Mouse (Mus musculus): Measurements from ENCODE around the gene Ptk7. TPM values are rescaled to one million over a fixed set of nuclear protein-coding genes. Genes with fewer than 3 reads are reported as not detected.

The Ptk7 gene
- polyA plus RNA-seq, 1 experiment from 2014 or later = 142 TPM

- Histone ChIP-seq H3K4me2 (no peak overlapping the region), H3K4me3 (no peak overlapping the region), H3K4me1 (peaks cover 29% of the 10 kb centered on the region), H3K27ac (peak overlapping the region; percentile 41; the same call in 1 of the 2 replicates), H3K9me3 (no peaks in the 10 kb centered on the region), H3K36me3 (peaks cover 5% of the 10 kb centered on the region; the same call in 1 of the 2 replicates), H3K9ac (no peak overlapping the region), H3K27me3 (no peaks in the 10 kb centered on the region)
- WGBS = 34% methylated on average over 9 of the region's 9 CpGs
- ATAC-seq (ENCODE audit: borderline replicate concordance, extremely low read depth, low FRiP score, low TSS enrichment) = peak; percentile 59
Observed at GRCm38 (mm10) chr17:46602212-46602611, 27.1 kb downstream of the Ptk7 start.

- Histone ChIP-seq H3K4me3 (no peak overlapping the region), H3K4me2 (no peak overlapping the region), H3K27me3 (no peaks in the 10 kb centered on the region), H3K4me1 (peaks cover 21% of the 10 kb centered on the region), H3K9me3 (no peaks in the 10 kb centered on the region), H3K36me3 (peaks cover 11% of the 10 kb centered on the region), H3K27ac (no peak overlapping the region), H3K9ac (no peak overlapping the region)
- ATAC-seq (ENCODE audit: borderline replicate concordance, extremely low read depth, low FRiP score, low TSS enrichment) = no peak
- WGBS = 81% methylated on average over 2 of the region's 2 CpGs
Observed at GRCm38 (mm10) chr17:46600569-46600968, 28.7 kb downstream of the Ptk7 start.

GRCm38 (mm10) chr17:46598963-46599362 lies 30.3 kb downstream of the Ptk7 start:
- H3K4me2 ChIP-seq = no peak overlapping the region
- no peaks in the 10 kb centered on the region for H3K27me3 ChIP-seq
- 78% methylated on average over 4 of the region's 4 CpGs for WGBS
- no peak overlapping the region for H3K27ac ChIP-seq
- no peaks in the 10 kb centered on the region for H3K9me3 ChIP-seq
- no peak for ATAC-seq (ENCODE audit: borderline replicate concordance, extremely low read depth, low FRiP score, low TSS enrichment)
- peaks cover 11% of the 10 kb centered on the region for H3K36me3 ChIP-seq
- no peak overlapping the region for H3K9ac ChIP-seq
- H3K4me1 ChIP-seq = peaks cover 19% of the 10 kb centered on the region
- no peak overlapping the region for H3K4me3 ChIP-seq

GRCm38 (mm10) chr17:46597956-46598355 lies 31.3 kb downstream of the Ptk7 start:
- no peak overlapping the region for H3K4me2 ChIP-seq
- H3K27me3 ChIP-seq = no peaks in the 10 kb centered on the region
- no peaks in the 10 kb centered on the region for H3K9me3 ChIP-seq
- 86% methylated on average over 11 of the region's 11 CpGs for WGBS
- H3K27ac ChIP-seq = no peak overlapping the region
- H3K9ac ChIP-seq = no peak overlapping the region
- ATAC-seq (ENCODE audit: borderline replicate concordance, extremely low read depth, low FRiP score, low TSS enrichment) = no peak
- no peak overlapping the region for H3K4me3 ChIP-seq
- H3K36me3 ChIP-seq = peaks cover 11% of the 10 kb centered on the region
- H3K4me1 ChIP-seq = peaks cover 25% of the 10 kb centered on the region

GRCm38 (mm10) chr17:46595336-46595735 lies 34.0 kb downstream of the Ptk7 start:
- no peaks in the 10 kb centered on the region for H3K27me3 ChIP-seq
- 84% methylated on average over 6 of the region's 6 CpGs for WGBS
- H3K9ac ChIP-seq = no peak overlapping the region
- no peak for ATAC-seq (ENCODE audit: borderline replicate concordance, extremely low read depth, low FRiP score, low TSS enrichment)
- no peaks in the 10 kb centered on the region for H3K9me3 ChIP-seq
- H3K4me2 ChIP-seq = no peak overlapping the region
- H3K27ac ChIP-seq = no peak overlapping the region
- no peak overlapping the region for H3K4me3 ChIP-seq
- peaks cover 12% of the 10 kb centered on the region for H3K36me3 ChIP-seq
- H3K4me1 ChIP-seq = peaks cover 35% of the 10 kb centered on the region

- Histone ChIP-seq H3K9ac (no peak overlapping the region), H3K4me1 (peaks cover 36% of the 10 kb centered on the region), H3K27ac (no peak overlapping the region), H3K27me3 (no peaks in the 10 kb centered on the region), H3K9me3 (no peaks in the 10 kb centered on the region), H3K36me3 (peaks cover 19% of the 10 kb centered on the region), H3K4me3 (no peak overlapping the region), H3K4me2 (no peak overlapping the region)
- ATAC-seq (ENCODE audit: borderline replicate concordance, extremely low read depth, low FRiP score, low TSS enrichment) = no peak
- WGBS = 40% methylated on average over 9 of the region's 9 CpGs
Observed at GRCm38 (mm10) chr17:46594606-46595005, 34.7 kb downstream of the Ptk7 start.

GRCm38 (mm10) chr17:46593124-46593523 lies 36.2 kb downstream of the Ptk7 start:
- Histone ChIP-seq H3K4me2 (no peak overlapping the region), H3K4me1 (peaks cover 36% of the 10 kb centered on the region), H3K9me3 (no peaks in the 10 kb centered on the region), H3K27me3 (no peaks in the 10 kb centered on the region), H3K4me3 (no peak overlapping the region), H3K27ac (peak overlapping the region; percentile 60; the same call in 1 of the 2 replicates), H3K9ac (no peak overlapping the region), H3K36me3 (peaks cover 31% of the 10 kb centered on the region)
- 78% methylated on average over 4 of the region's 4 CpGs for WGBS
- no peak for ATAC-seq (ENCODE audit: borderline replicate concordance, extremely low read depth, low FRiP score, low TSS enrichment)

GRCm38 (mm10) chr17:46591406-46591805 lies 37.9 kb downstream of the Ptk7 start:
- peak; percentile 27; the same call in 1 of the 2 replicates for ATAC-seq (ENCODE audit: borderline replicate concordance, extremely low read depth, low FRiP score, low TSS enrichment)
- H3K4me2 ChIP-seq = 0 out of 2 replicates have a peak overlapping the region, but pooled peaks have one; percentile 2
- H3K27ac ChIP-seq = peak overlapping the region; percentile 24; the same call in 1 of the 2 replicates
- H3K9me3 ChIP-seq = no peaks in the 10 kb centered on the region
- no peak overlapping the region for H3K9ac ChIP-seq
- H3K4me1 ChIP-seq = peaks cover 36% of the 10 kb centered on the region
- peaks cover 39% of the 10 kb centered on the region for H3K36me3 ChIP-seq
- no peaks in the 10 kb centered on the region for H3K27me3 ChIP-seq
- 53% methylated on average over 19 of the region's 19 CpGs for WGBS
- H3K4me3 ChIP-seq = no peak overlapping the region

GRCm38 (mm10) chr17:46590439-46590838 lies 38.9 kb downstream of the Ptk7 start:
- 0 out of 2 replicates have a peak overlapping the region, but pooled peaks have one; percentile 22 for H3K27ac ChIP-seq
- H3K9ac ChIP-seq = no peak overlapping the region
- 71% methylated on average over 7 of the region's 7 CpGs for WGBS
- no peak for ATAC-seq (ENCODE audit: borderline replicate concordance, extremely low read depth, low FRiP score, low TSS enrichment)
- H3K9me3 ChIP-seq = no peaks in the 10 kb centered on the region
- no peak overlapping the region for H3K4me2 ChIP-seq
- H3K4me3 ChIP-seq = no peak overlapping the region
- H3K36me3 ChIP-seq = peaks cover 48% of the 10 kb centered on the region
- no peaks in the 10 kb centered on the region for H3K27me3 ChIP-seq
- H3K4me1 ChIP-seq = peaks cover 36% of the 10 kb centered on the region

- no peaks in the 10 kb centered on the region for H3K9me3 ChIP-seq
Observed at GRCm38 (mm10) chr17:46589635-46590314, 39.5 kb downstream of the Ptk7 start.

GRCm38 (mm10) chr17:46588913-46589312 lies 40.4 kb downstream of the Ptk7 start:
- ATAC-seq (ENCODE audit: borderline replicate concordance, extremely low read depth, low FRiP score, low TSS enrichment) = no peak
- WGBS = 90% methylated on average over 6 of the region's 6 CpGs
- H3K27me3 ChIP-seq = no peaks in the 10 kb centered on the region
- peaks cover 58% of the 10 kb centered on the region for H3K36me3 ChIP-seq
- no peak overlapping the region for H3K4me2 ChIP-seq
- H3K4me1 ChIP-seq = peaks cover 27% of the 10 kb centered on the region
- H3K9ac ChIP-seq = no peak overlapping the region
- H3K27ac ChIP-seq = no peak overlapping the region
- no peak overlapping the region for H3K4me3 ChIP-seq
- H3K9me3 ChIP-seq = no peaks in the 10 kb centered on the region

More at GRCm38 (mm10) chr17:46589635-46590314, 39.5 kb downstream of the Ptk7 start:
- 90% methylated on average over 16 of the region's 16 CpGs for WGBS
- Histone ChIP-seq H3K27ac (0 out of 2 replicates have a peak overlapping the region, but pooled peaks have one; percentile 22), H3K9ac (no peak overlapping the region), H3K36me3 (peaks cover 55% of the 10 kb centered on the region), H3K4me3 (no peak overlapping the region), H3K27me3 (no peaks in the 10 kb centered on the region), H3K4me2 (no peak overlapping the region), H3K4me1 (peaks cover 31% of the 10 kb centered on the region)
- ATAC-seq (ENCODE audit: borderline replicate concordance, extremely low read depth, low FRiP score, low TSS enrichment) = no peak

- no peak overlapping the region for H3K9ac ChIP-seq
- H3K4me1 ChIP-seq = peaks cover 23% of the 10 kb centered on the region
- no peak for ATAC-seq (ENCODE audit: borderline replicate concordance, extremely low read depth, low FRiP score, low TSS enrichment)
- no peak overlapping the region for H3K27ac ChIP-seq
- H3K36me3 ChIP-seq = peaks cover 58% of the 10 kb centered on the region
- H3K4me3 ChIP-seq = no peak overlapping the region
- H3K4me2 ChIP-seq = no peak overlapping the region
- 80% methylated on average over 9 of the region's 9 CpGs for WGBS
- H3K9me3 ChIP-seq = no peaks in the 10 kb centered on the region
- no peaks in the 10 kb centered on the region for H3K27me3 ChIP-seq
Observed at GRCm38 (mm10) chr17:46588173-46588572, 41.1 kb downstream of the Ptk7 start.

Data from lung, embryonic 15.5 days (tissue).